Mouse (Mus musculus) ES-Bruce4 (cell line): Measurements from ENCODE around the gene Tspan13. TPM values are rescaled to one million over a fixed set of nuclear protein-coding genes. Genes with fewer than 3 reads are reported as not detected.

Source experiments
- H3K27ac ChIP-seq: 2 replicates; pipeline ENCODE4 v1.5.1; 2012; ENCODE audit warnings: low read length, inconsistent platforms; ENCODE audit not compliant: insufficient read depth
- H3K27me3 ChIP-seq: 2 replicates; pipeline ENCODE4 v1.6.1; 2012; ENCODE audit warnings: mild to moderate bottlenecking, low read length, inconsistent platforms; ENCODE audit not compliant: control insufficient read depth, poor library complexity, insufficient read depth, severe bottlenecking
- H3K36me3 ChIP-seq: 2 replicates; pipeline ENCODE4 v1.6.1; 2012; ENCODE audit warnings: inconsistent platforms, mild to moderate bottlenecking, low read length, moderate library complexity; ENCODE audit not compliant: control insufficient read depth, poor library complexity, insufficient read depth, severe bottlenecking
- H3K4me1 ChIP-seq: one replicate; pipeline ENCODE4 v1.8.1; 2011; ENCODE audit warnings: low read length; ENCODE audit not compliant: control insufficient read depth, insufficient read depth
- H3K4me3 ChIP-seq: 2 replicates; pipeline ENCODE4 v1.5.1; 2011; ENCODE audit warnings: low read depth, mild to moderate bottlenecking, low read length
- H3K9ac ChIP-seq: 2 replicates; pipeline ENCODE4 v1.6.1; 2012; ENCODE audit warnings: low read depth, mild to moderate bottlenecking, inconsistent platforms; ENCODE audit not compliant: poor library complexity, severe bottlenecking
- H3K9me3 ChIP-seq: replicated peaks from 2 replicates; pipeline ENCODE4 v1.6.1; 2012; ENCODE audit warnings: mild to moderate bottlenecking, low read length, inconsistent platforms; ENCODE audit not compliant: control insufficient read depth, poor library complexity, insufficient read depth, severe bottlenecking
- CTCF ChIP-seq: IDR thresholded peaks from one replicate; pipeline ENCODE4 v1.8.1; 2011; ENCODE audit warnings: low read depth, low read length
- EP300 ChIP-seq: IDR thresholded peaks from 2 replicates; pipeline ENCODE4 v1.6.1; 2011; ENCODE audit warnings: low read depth, low read length; ENCODE audit not compliant: insufficient read depth
- POLR2A ChIP-seq: IDR thresholded peaks from one replicate; pipeline ENCODE4 v1.8.1; 2011; ENCODE audit warnings: low read length; ENCODE audit not compliant: insufficient read depth
- polyA plus RNA-seq: library from polyadenylated mRNA; stranded (reverse); fragments of >200 nt; gene quantifications from 2 replicates; pipeline ENCODE4 v1.2.4, GENCODE M21; 2011; ENCODE audit warnings: low read depth; ENCODE audit not compliant: missing spikeins, insufficient read depth, insufficient read length

Gene Tspan13
- polyA plus RNA-seq, 1 experiment = 37.8 TPM

GRCm38 (mm10) chr12:36072860-36073259 is 30.6 kb upstream of the Tspan13 start:
- H3K9me3 ChIP-seq = no peaks in the 10 kb centered on the region
- no peaks in the 10 kb centered on the region for H3K36me3 ChIP-seq
- H3K4me1 ChIP-seq = no peaks in the 10 kb centered on the region
- no peak overlapping the region for H3K27ac ChIP-seq
- TF ChIP-seq EP300 (no peak), POLR2A (no peak), CTCF (no peak)
- H3K4me3 ChIP-seq = no peak overlapping the region
- no peak overlapping the region for H3K9ac ChIP-seq
- H3K27me3 ChIP-seq = no peaks in the 10 kb centered on the region

DNA sequence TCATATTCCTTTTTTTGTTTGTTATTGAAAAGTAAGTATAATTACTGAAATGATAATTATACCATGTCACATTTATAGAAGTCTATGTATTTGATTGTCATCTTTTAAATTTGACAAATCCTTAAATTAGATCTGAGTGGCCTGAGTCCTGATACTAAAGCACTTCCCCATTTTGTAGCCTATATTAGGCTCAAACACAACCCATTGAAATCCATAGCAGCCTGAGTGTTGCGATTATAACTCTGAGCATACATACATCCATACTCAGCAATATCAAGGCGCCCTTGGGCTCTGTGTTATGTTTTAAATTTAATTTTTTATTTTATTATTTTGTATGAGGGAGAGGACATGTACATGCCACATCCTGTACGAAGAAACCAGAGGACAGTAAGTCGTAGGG is 27.9 kb upstream of the Tspan13 start:
- Histone ChIP-seq H3K27me3 (no peaks in the 10 kb centered on the region), H3K4me1 (no peaks in the 10 kb centered on the region), H3K36me3 (no peaks in the 10 kb centered on the region), H3K9me3 (no peaks in the 10 kb centered on the region), H3K27ac (no peak overlapping the region), H3K4me3 (no peak overlapping the region), H3K9ac (no peak overlapping the region)
- TF ChIP-seq POLR2A = no peak
- TF ChIP-seq EP300 = no peak
- TF ChIP-seq CTCF = no peak

GRCm38 (mm10) chr12:36067538-36067937 is 25.2 kb upstream of the Tspan13 start:
- Histone ChIP-seq H3K27ac (no peak overlapping the region), H3K4me3 (no peak overlapping the region), H3K27me3 (no peaks in the 10 kb centered on the region), H3K9ac (no peak overlapping the region), H3K9me3 (no peaks in the 10 kb centered on the region), H3K36me3 (no peaks in the 10 kb centered on the region), H3K4me1 (no peaks in the 10 kb centered on the region)
- TF ChIP-seq CTCF (no peak), EP300 (no peak), POLR2A (no peak)

- no peak overlapping the region for H3K27ac ChIP-seq
- no peak overlapping the region for H3K9ac ChIP-seq
- no peaks in the 10 kb centered on the region for H3K36me3 ChIP-seq
- H3K4me1 ChIP-seq = no peaks in the 10 kb centered on the region
- no peaks in the 10 kb centered on the region for H3K9me3 ChIP-seq
- H3K27me3 ChIP-seq = no peaks in the 10 kb centered on the region
- H3K4me3 ChIP-seq = no peak overlapping the region
- TF ChIP-seq POLR2A (no peak), CTCF (no peak), EP300 (no peak)
Observed at GRCm38 (mm10) chr12:36065911-36066310, 23.6 kb upstream of the Tspan13 start.

GRCm38 (mm10) chr12:36057699-36058098 is 15.4 kb upstream of the Tspan13 start:
- H3K27ac ChIP-seq = no peak overlapping the region
- TF ChIP-seq CTCF (no peak), POLR2A (no peak), EP300 (no peak)
- no peaks in the 10 kb centered on the region for H3K36me3 ChIP-seq
- no peaks in the 10 kb centered on the region for H3K9me3 ChIP-seq
- H3K9ac ChIP-seq = no peak overlapping the region
- H3K4me1 ChIP-seq = no peaks in the 10 kb centered on the region
- H3K4me3 ChIP-seq = no peak overlapping the region
- H3K27me3 ChIP-seq = no peaks in the 10 kb centered on the region

GRCm38 (mm10) chr12:36050276-36050675 is 8.0 kb upstream of the Tspan13 start:
- Histone ChIP-seq H3K36me3 (no peaks in the 10 kb centered on the region), H3K4me1 (no peaks in the 10 kb centered on the region), H3K27ac (no peak overlapping the region), H3K27me3 (no peaks in the 10 kb centered on the region; the same call in 1 of the 2 replicates), H3K9ac (no peak overlapping the region), H3K4me3 (no peak overlapping the region), H3K9me3 (no peaks in the 10 kb centered on the region)
- TF ChIP-seq EP300 (no peak), POLR2A (no peak), CTCF (no peak)
